Mouse (Mus musculus) liver, embryonic 12.5 days (tissue): ENCODE data around the gene Tjp1. TPM values are rescaled to one million over a fixed set of nuclear protein-coding genes. Genes with fewer than 3 reads are reported as not detected.

Source experiments
- ATAC-seq: fragments of 200-750 bp; cut with Nextera tagmentation; 2 replicates; pipeline ENCODE4 v1.8.0; 2017; ENCODE audit warnings: moderate number of reproducible peaks, mild to moderate bottlenecking, moderate library complexity
- H3K27ac ChIP-seq: fragments of 300-500 bp; sonication (generic); 2 replicates; pipeline ENCODE4 v1.5.1; 2016; ENCODE audit warnings: mild to moderate bottlenecking
- H3K27me3 ChIP-seq: fragments of 300-500 bp; sonication (generic); replicated peaks from 2 replicates; pipeline ENCODE4 v1.6.1; 2016; ENCODE audit warnings: mild to moderate bottlenecking, moderate library complexity
- H3K36me3 ChIP-seq: fragments of 300-500 bp; sonication (generic); 2 replicates; pipeline ENCODE4 v1.6.1; 2016; ENCODE audit warnings: mild to moderate bottlenecking, moderate library complexity
- H3K4me1 ChIP-seq: fragments of 300-500 bp; sonication (generic); 2 replicates; pipeline ENCODE4 v1.6.1; 2016
- H3K4me2 ChIP-seq: fragments of 300-500 bp; sonication (generic); 2 replicates; pipeline ENCODE4 v1.6.1; 2016; ENCODE audit warnings: mild to moderate bottlenecking, moderate library complexity
- H3K4me3 ChIP-seq: fragments of 300-500 bp; sonication (generic); 2 replicates; pipeline ENCODE4 v1.5.1; 2016; ENCODE audit warnings: mild to moderate bottlenecking, moderate library complexity
- H3K9ac ChIP-seq: fragments of 300-500 bp; sonication (generic); 2 replicates; pipeline ENCODE4 v1.6.1; 2016; ENCODE audit warnings: mild to moderate bottlenecking, moderate library complexity
- H3K9me3 ChIP-seq: fragments of 300-500 bp; sonication (generic); replicated peaks from 2 replicates; pipeline ENCODE4 v1.6.1; 2016; ENCODE audit warnings: mild to moderate bottlenecking, moderate library complexity
- WGBS: fragments of 180-500 bp; shearing (Covaris S2); methylation state at CpG from one replicate; pipeline ENCODE4 v1.1.7; 2016; ENCODE audit not compliant: insufficient replicate concordance; 5-methylcytosine and 5-hydroxymethylcytosine counted together
- polyA plus RNA-seq: library from polyadenylated mRNA; unstranded; fragments of >200 nt; fragmentation: Nextera tagmentation; extraction: Ambion mirVana; gene quantifications from 2 replicates; pipeline ENCODE4 v1.2.1, GENCODE M21; 2016

Gene Tjp1
- polyA plus RNA-seq, 1 experiment from 2014 or later = 7.0 TPM

GRCm38 (mm10) chr7:65421451-65421850, 106.1 kb downstream of the Tjp1 start:
- H3K36me3 ChIP-seq = no peaks in the 10 kb centered on the region
- H3K4me1 ChIP-seq = peaks cover 17% of the 10 kb centered on the region
- H3K9ac ChIP-seq = no peak overlapping the region
- H3K27me3 ChIP-seq = no peaks in the 10 kb centered on the region; the same call in 1 of the 2 replicates
- no peak for ATAC-seq
- no peaks in the 10 kb centered on the region for H3K9me3 ChIP-seq
- 0 out of 2 replicates have a peak overlapping the region, but pooled peaks have one; percentile 8 for H3K4me2 ChIP-seq
- WGBS = 9% methylated on average over 10 of the region's 10 CpGs
- H3K4me3 ChIP-seq = no peak overlapping the region
- no peak overlapping the region for H3K27ac ChIP-seq

GRCm38 (mm10) chr7:65419926-65420325, 107.7 kb downstream of the Tjp1 start:
- H3K27me3 ChIP-seq = no peaks in the 10 kb centered on the region; the same call in 1 of the 2 replicates
- no peak overlapping the region for H3K4me3 ChIP-seq
- H3K9ac ChIP-seq = no peak overlapping the region
- peaks cover 20% of the 10 kb centered on the region for H3K4me1 ChIP-seq
- no peaks in the 10 kb centered on the region for H3K9me3 ChIP-seq
- H3K36me3 ChIP-seq = no peaks in the 10 kb centered on the region
- no peak overlapping the region for H3K27ac ChIP-seq
- WGBS = 29% methylated on average over 1 of the region's 1 CpGs
- no peak for ATAC-seq
- no peak overlapping the region for H3K4me2 ChIP-seq

GRCm38 (mm10) chr7:65419012-65419411, 108.6 kb downstream of the Tjp1 start:
- H3K27me3 ChIP-seq = no peaks in the 10 kb centered on the region; the same call in 1 of the 2 replicates
- H3K27ac ChIP-seq = no peak overlapping the region
- H3K4me2 ChIP-seq = no peak overlapping the region
- peaks cover 20% of the 10 kb centered on the region for H3K4me1 ChIP-seq
- H3K9me3 ChIP-seq = no peaks in the 10 kb centered on the region
- H3K36me3 ChIP-seq = no peaks in the 10 kb centered on the region
- ATAC-seq = no peak
- 46% methylated on average over 3 of the region's 3 CpGs for whole genome bisulfite sequencing
- H3K9ac ChIP-seq = no peak overlapping the region
- H3K4me3 ChIP-seq = no peak overlapping the region

GRCm38 (mm10) chr7:65418366-65418911, 109.1 kb downstream of the Tjp1 start:
- no peaks in the 10 kb centered on the region; the same call in 1 of the 2 replicates for H3K27me3 ChIP-seq
- no peak overlapping the region for H3K9ac ChIP-seq
- ATAC-seq = no peak
- H3K4me2 ChIP-seq = no peak overlapping the region
- WGBS = 59% methylated on average over 10 of the region's 10 CpGs
- H3K9me3 ChIP-seq = no peaks in the 10 kb centered on the region
- peaks cover 20% of the 10 kb centered on the region for H3K4me1 ChIP-seq
- no peak overlapping the region for H3K27ac ChIP-seq
- no peak overlapping the region for H3K4me3 ChIP-seq
- no peaks in the 10 kb centered on the region for H3K36me3 ChIP-seq

GRCm38 (mm10) chr7:65417231-65418100, 110.1 kb downstream of the Tjp1 start:
- no peaks in the 10 kb centered on the region for H3K36me3 ChIP-seq
- peaks cover 20% of the 10 kb centered on the region for H3K4me1 ChIP-seq
- no peaks in the 10 kb centered on the region for H3K9me3 ChIP-seq
- H3K27me3 ChIP-seq = no peaks in the 10 kb centered on the region; the same call in 1 of the 2 replicates
- H3K27ac ChIP-seq = 0 out of 2 replicates have a peak overlapping the region, but pooled peaks have one; percentile 14
- no peak for ATAC-seq
- 27% methylated on average over 10 of the region's 10 CpGs for WGBS
- no peak overlapping the region for H3K9ac ChIP-seq
- no peak overlapping the region for H3K4me2 ChIP-seq
- no peak overlapping the region for H3K4me3 ChIP-seq

GRCm38 (mm10) chr7:65416506-65416905, 111.1 kb downstream of the Tjp1 start:
- WGBS = 47% methylated on average over 3 of the region's 3 CpGs
- Histone ChIP-seq H3K9ac (no peak overlapping the region), H3K27ac (no peak overlapping the region), H3K4me2 (no peak overlapping the region), H3K36me3 (no peaks in the 10 kb centered on the region), H3K9me3 (no peaks in the 10 kb centered on the region), H3K4me3 (no peak overlapping the region), H3K27me3 (no peaks in the 10 kb centered on the region; the same call in 1 of the 2 replicates), H3K4me1 (peaks cover 20% of the 10 kb centered on the region)
- no peak for ATAC-seq

GRCm38 (mm10) chr7:65413946-65414945, 113.3 kb downstream of the Tjp1 start:
- Histone ChIP-seq H3K27me3 (no peaks in the 10 kb centered on the region; the same call in 1 of the 2 replicates), H3K4me1 (peaks cover 10% of the 10 kb centered on the region; the same call in 1 of the 2 replicates), H3K4me2 (no peak overlapping the region), H3K4me3 (no peak overlapping the region), H3K36me3 (no peaks in the 10 kb centered on the region), H3K9me3 (no peaks in the 10 kb centered on the region), H3K9ac (no peak overlapping the region), H3K27ac (no peak overlapping the region)
- ATAC-seq = no peak
- 60% methylated on average over 12 of the region's 13 CpGs for WGBS

GRCm38 (mm10) chr7:65410668-65411067, 116.9 kb downstream of the Tjp1 start:
- H3K36me3 ChIP-seq = no peaks in the 10 kb centered on the region
- H3K4me1 ChIP-seq = 0 out of 2 replicates have a peak, but pooled peaks cover 2% of the 10 kb centered on the region
- H3K27me3 ChIP-seq = no peaks in the 10 kb centered on the region; the same call in 1 of the 2 replicates
- no peak for ATAC-seq
- no peak overlapping the region for H3K9ac ChIP-seq
- WGBS = 20% methylated on average over 7 of the region's 7 CpGs
- H3K27ac ChIP-seq = no peak overlapping the region
- no peak overlapping the region for H3K4me2 ChIP-seq
- H3K9me3 ChIP-seq = no peaks in the 10 kb centered on the region
- H3K4me3 ChIP-seq = no peak overlapping the region

- no peak for ATAC-seq
- H3K9ac ChIP-seq = no peak overlapping the region
Measured at GRCm38 (mm10) chr7:65406427-65406826, 121.2 kb downstream of the Tjp1 start.

GRCm38 (mm10) chr7:65402516-65402915, 125.1 kb downstream of the Tjp1 start:
- ATAC-seq = no peak
- Histone ChIP-seq H3K36me3 (no peaks in the 10 kb centered on the region), H3K4me3 (no peak overlapping the region), H3K4me2 (no peak overlapping the region), H3K9ac (no peak overlapping the region), H3K4me1 (no peaks in the 10 kb centered on the region), H3K9me3 (no peaks in the 10 kb centered on the region), H3K27me3 (no peaks in the 10 kb centered on the region), H3K27ac (no peak overlapping the region)
- WGBS = 75% methylated on average over 5 of the region's 5 CpGs

More at GRCm38 (mm10) chr7:65406427-65406826, 121.2 kb downstream of the Tjp1 start:
- Histone ChIP-seq H3K4me3 (no peak overlapping the region), H3K36me3 (no peaks in the 10 kb centered on the region), H3K4me2 (no peak overlapping the region), H3K9me3 (no peaks in the 10 kb centered on the region), H3K27ac (no peak overlapping the region), H3K4me1 (no peaks in the 10 kb centered on the region), H3K27me3 (no peaks in the 10 kb centered on the region)
- 56% methylated on average over 3 of the region's 3 CpGs for WGBS

- Histone ChIP-seq H3K4me2 (no peak overlapping the region), H3K36me3 (no peaks in the 10 kb centered on the region), H3K27me3 (no peaks in the 10 kb centered on the region), H3K27ac (no peak overlapping the region), H3K4me1 (no peaks in the 10 kb centered on the region), H3K9me3 (no peaks in the 10 kb centered on the region), H3K4me3 (no peak overlapping the region), H3K9ac (no peak overlapping the region)
- no peak for ATAC-seq
Measured at GRCm38 (mm10) chr7:65401622-65402021, 126.0 kb downstream of the Tjp1 start.
